Mouse (Mus musculus) fat pad, adult 2 months (tissue): Measurements from ENCODE around the gene Ston2.
A peak's percentile ranks its signal among the peaks of the same experiment; 100 is the strongest.
"Not testable (repeated sequence)": the region's sequence is repeated elsewhere in the genome, so short reads cannot be mapped to it uniquely, and the experiment has no call there.

Experiments
- DNase-seq: peaks from one replicate; pipeline ENCODE4 v3.0.0-alpha.2; 2011; ENCODE audit warnings: low read depth, low spot score; ENCODE audit errors: extremely low read depth

Ston2 gene

DNA sequence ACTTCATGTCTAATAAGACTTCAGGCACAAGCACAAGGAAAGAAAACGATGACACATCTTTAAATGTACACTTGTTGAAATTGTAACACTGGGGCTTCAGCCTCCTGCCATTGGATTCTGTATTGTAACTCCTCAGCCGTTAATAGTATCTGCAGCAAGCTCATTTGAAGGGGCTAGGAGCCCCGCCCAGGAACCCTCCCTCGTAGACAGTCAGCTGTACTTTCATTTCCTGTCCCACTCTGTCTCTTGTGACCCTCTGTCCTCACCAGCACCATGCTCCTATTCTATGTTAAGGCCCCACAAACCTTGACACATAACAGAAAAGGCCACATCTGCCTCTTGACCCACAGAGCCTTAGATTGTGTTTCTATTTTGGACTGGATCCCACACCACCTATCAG, 3.6 kb upstream of the Ston2 start:
- no peak for DNase-seq

DNA sequence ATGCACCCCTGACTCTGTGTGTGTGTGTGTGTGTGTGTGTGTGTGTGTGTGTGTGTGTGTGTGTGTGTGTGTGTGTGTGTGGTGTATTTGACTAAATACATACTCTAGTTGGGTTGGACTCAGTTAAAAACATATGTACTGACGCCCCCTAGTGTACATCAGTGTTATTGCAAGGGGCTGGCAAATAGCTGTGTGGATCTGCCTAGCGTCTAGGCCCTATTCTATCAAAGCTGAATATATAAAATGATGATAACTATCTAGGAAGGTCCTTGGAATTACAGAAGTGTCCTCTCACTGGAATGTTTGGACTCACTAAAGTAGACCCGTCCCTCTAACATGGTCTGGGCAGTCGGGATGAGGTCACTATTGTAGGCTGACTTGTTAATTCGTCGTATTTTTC, 1.6 kb upstream of the Ston2 start:
- DNase-seq: no peak

DNA sequence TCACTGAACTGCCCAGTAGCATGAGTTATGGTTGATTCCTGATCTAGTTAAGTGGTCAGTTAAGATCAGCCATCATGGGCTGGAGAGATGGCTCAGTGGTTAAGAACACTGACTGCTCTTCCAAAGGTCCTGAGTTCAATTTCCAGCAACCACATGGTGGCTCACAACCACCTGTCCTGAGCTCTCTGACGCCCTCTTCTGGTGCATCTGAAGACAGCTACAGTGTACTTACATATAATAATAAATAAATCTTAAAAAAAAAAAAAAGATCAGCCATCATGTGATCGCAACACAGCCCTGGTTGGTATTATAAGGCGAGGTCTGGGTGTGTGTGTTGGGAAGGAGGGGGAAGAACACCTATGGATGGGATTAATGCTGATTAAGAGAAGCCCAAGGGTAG, 259 bp upstream of the Ston2 start:
- DNase-seq: not testable (repeated sequence)

DNA sequence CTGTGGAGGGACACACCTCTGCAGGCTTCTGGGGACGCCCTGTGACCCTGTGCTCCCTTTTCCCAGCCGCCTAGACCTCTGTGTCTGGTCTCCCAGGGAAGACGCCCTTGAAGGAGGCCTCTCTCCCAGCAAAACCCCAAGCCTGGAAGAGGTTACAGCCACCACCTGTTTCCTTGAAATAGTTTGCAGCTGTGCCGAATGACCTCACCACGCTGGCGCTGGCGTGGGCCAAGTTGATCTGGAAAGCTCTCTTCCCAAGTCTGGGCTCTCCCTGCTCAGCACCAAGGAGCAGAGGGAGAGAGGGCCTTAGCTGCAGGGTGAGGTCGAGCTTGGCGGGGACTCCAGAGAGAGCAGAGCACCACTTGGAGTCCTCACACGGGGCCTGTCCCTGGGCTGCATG, 1.8 kb downstream of the Ston2 start:
- no peak for DNase-seq

DNA sequence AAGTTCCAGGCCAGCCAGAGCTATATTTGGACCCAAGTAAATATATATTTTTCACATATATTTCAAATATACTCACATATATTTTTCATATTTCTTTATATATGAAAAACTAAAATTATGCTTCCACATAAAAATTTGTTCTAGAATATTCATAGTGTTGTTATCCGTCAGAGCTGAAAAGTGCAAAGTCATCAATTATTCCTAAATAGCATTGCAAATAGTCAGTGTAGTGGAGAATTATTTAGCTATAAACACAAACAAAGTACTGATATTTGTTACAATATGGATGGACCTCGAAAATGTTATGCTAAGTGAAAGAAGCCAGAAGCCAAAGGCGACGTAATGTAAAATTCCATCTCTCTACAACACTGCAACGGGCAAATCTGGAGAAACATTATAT, 6.8 kb downstream of the Ston2 start:
- DNase-seq: no peak

DNA sequence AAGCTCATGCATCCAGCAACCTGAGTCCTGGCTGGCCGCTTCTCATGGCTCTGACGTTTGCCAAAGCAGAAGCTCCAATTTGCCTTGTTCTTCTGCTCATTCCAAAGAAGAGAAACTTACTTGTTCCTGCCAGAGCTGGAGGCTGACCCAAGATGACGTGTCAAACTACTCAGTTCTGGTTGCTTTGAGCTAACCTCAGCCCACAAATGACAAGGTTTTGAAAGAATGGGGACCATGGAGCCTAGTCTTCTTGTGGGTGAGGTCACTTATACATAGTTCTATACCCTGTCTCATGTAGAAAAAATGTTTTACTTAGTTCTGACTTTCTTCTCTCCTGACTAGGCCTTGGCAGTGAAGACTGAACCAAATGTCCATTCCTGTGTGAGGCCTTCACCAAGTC, 7.7 kb downstream of the Ston2 start:
- no peak for DNase-seq

DNA sequence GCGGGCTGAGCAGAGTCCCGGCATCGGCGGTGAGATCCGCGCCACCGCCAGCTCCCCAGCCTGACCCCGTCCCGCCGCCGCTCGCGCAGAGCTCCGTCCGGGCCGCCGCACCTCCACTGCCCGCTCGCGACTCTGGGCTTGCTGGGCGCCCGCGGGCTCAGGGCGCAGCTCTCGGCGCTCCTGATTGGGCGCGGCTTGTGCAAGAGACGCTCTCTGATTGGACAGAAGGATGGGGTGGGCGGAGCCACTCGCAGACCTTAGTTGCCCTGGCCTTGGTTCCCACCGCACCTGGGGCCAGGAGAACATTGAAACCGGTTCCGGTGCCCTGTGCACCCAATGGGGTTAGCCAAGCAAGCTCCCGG, 9.2 kb downstream of the Ston2 start:
- DNase-seq: no peak

DNA sequence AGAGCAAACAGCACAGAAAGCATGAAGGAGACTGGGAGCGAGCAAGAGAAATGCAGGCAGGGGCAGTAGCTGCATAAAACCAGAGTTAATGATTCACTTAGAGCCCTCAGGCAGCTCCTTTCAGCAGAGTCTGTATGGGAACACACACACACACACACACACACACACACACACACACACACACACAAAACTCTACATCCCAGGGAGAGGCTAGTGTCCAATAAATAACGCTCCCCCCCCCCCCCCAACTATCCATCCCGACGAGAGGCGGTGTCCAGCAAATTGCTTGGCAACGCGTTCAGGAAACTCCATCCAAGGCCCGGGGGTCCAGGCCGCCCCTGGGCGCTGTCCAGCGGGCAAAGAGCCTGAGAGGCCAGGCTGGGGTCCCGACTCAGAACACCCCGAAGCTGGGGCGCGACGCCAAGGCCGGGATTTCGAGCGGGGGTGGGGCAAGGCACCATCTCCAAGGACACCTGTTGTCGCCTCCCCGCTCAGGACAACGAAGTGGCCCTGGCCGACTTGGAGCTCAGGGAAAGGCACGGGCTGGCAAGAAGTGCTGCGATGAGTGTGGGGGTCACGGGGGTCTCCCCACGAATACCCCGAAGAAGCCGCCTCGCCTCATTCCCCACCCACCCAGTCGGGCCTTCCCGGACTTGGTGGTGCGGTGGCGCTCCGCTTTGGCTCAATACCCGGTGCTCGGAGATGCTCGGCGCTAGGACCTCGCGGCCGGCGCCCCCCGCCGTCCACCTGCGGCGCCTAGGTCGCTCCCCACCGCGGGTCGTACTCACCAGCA, 9.8 kb downstream of the Ston2 start:
- no peak for DNase-seq

DNA sequence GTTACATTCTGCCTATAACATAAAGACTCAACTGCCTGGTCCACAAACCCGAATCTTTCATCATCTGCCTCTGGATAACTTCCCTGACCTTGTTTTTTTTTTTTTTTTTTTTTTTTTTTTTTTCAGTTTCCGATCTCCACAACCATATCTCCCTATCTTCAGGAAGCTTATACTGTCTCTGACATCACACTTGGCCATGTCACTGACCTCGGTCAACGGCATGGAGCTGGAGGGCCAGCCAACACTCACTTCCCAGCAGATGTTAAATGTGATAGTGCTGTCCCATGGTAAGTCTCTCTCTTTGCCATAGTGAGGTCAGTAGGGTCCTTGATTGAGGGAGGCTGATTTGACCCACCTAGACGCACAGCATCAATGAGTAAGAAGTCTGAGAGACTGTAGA, 11.8 kb downstream of the Ston2 start:
- no peak for DNase-seq

DNA sequence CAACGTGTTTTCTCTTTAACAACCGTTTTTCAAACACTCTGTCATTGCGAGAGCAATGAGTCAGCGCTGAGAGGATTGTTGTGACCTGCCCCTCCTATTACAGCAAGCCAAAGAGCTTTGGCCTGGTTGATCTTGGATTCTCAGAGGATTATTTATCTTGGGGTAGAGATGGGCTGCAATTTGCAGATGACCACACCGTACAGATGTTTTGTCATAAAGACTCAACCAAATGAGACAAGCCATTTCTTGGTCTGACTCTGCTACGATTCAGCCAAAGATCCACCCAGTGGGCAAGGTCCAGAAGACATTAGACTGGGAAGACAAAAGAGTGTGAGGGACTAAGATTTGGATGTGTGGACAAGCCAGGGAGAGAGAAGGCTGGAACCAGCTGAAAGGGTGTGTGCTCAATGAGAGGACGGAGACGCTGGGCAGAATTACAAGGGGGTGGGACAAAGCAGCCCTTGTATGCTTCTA, 13.3 kb downstream of the Ston2 start:
- DNase-seq: peak; percentile 61

DNA sequence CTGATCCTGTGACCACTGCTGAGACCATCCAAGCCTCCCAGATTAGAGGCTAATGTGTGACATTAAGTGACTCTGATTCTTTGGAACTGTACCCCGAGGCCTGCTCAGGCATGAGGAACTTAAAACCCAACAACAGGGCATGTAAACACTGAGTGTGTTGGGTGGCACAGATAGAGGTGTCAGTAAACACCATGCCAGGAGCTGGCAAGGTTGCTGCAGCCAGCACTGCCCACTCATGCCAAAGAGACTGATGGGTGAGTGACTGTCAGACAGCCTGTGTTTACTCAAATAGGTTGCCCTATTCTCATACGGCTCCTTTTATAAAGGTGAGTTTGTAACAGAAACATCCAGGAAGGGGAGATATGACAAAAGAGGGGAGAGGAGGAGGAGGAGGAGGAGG, 19.3 kb downstream of the Ston2 start:
- no peak for DNase-seq

DNA sequence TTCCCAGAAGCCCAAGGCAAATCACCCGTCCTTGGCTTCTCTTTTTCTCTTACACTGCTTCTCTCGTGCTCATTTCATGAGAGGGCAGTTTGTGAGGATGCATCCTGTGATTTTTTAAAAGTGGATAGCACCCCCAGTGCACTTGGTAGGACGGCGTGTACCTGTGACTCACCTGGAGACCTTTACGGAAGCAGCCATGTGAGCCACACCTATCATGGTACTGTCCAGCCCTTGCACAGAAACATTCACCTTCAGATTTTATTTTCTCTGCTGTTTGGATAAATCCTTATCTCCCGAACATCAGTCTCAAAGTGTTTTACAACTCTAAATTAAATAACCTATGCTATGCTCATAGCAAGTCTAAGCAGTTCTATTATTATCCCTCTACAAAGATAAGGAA, 20.0 kb downstream of the Ston2 start:
- no peak for DNase-seq

DNA sequence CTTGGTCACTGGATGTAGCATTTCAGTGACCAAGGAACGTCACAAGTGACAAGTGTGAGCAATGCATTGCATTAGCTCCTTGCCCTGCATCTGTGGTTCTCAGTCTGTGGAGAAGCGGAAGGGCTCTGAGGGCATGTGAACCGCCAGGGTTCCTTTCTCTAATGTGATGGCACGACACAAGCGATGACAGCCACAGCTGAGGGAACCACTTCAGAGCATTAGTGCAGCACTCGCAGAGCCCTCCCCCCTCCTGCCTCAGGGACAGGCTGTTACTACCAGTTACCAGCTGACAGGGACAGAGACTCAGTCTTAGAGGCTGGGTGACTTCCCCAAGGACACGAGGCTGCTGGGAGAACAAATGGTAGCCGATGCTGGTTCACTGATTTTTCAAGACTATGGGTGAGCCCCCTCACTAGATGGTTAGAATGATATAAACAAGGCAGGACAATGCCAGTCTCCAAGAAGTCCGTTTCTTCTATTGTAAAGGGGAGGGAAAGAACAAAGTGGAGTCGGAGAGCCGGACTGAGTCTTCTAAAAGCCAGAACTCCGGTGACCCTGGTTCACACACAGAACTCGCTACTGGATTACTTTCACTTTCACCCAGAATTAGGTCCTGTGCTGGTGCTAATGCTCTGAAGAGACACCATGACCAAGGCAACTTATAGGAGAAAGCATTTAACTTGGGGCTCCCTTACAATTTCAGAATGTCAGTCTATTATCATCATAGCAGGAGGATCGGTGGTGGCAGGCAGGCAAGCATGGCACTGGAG, 21.7 kb downstream of the Ston2 start:
- no peak for DNase-seq

DNA sequence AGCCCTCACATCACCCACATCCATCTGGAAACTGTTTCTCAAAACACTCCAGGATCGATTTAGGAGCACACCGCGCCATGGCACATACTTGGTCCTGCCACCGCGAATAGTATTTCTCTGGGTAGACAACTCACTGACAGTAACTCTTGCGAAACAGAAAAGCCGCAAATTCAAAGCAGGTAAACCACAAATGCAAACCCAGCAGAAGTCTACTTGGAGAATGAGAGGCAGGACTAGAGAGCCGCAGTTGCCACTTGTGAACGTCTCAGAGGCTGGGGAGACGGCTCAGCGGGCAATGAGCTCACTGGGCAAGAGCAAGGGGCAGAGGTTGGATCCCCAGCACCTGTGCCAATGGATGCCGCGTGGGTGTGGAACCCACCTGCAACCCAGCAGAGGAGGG, 22.7 kb downstream of the Ston2 start:
- no peak for DNase-seq

DNA sequence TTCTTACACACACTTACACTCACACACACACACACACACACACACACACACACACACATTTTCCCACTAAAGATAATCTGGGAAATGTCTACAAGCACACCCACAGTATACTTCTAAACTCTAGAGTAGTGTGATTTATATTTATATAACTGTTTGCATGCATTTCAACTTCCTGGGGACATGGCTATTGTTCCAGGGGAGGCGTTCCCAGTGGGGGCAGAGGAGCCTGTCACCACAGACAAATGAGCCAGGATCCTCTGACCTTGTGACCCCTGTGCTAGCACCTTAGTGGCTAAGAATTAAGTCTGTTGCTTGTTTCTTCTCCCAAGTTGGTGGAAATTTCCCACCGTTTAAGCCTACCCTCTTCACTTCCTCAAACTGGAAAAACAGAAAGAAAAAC, 23.1 kb downstream of the Ston2 start:
- no peak for DNase-seq

DNA sequence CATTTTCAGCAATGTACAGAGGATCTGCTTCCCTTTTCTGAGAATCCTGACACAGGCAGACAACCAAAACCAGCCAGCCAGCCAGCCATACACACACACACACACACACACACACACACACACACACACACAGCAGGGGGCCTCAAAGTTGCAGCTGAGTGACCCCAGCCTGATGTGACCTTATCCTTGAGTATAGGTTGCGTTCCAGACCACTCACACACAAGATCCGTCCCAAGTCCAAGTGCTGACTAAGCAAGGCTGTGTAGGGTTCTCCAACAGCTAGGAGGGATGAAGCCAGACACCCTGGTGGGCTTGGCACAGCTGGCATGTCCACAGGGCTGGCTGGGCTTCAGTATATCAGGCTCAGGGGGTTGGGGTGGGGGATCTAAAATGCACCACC, 23.7 kb downstream of the Ston2 start:
- no peak for DNase-seq

DNA sequence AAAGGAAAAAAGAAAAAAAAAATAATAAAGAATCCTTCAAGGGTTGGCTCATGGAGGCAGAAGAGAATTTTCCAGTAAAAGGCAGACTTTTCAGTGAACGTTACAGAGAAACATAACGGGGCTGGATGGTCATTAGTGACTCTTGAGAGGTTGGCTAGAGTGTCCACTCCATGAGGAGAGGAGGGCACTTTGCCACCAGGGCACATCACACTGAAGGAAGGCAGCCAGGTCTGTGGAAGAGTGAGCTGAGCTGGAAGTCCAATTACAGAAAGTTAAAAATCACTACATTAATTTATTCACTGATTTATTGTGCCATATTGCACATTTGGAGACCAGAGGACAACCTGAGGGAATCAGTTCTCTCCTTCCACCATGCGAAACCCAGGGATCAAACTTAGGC, 28.4 kb downstream of the Ston2 start:
- no peak for DNase-seq

DNA sequence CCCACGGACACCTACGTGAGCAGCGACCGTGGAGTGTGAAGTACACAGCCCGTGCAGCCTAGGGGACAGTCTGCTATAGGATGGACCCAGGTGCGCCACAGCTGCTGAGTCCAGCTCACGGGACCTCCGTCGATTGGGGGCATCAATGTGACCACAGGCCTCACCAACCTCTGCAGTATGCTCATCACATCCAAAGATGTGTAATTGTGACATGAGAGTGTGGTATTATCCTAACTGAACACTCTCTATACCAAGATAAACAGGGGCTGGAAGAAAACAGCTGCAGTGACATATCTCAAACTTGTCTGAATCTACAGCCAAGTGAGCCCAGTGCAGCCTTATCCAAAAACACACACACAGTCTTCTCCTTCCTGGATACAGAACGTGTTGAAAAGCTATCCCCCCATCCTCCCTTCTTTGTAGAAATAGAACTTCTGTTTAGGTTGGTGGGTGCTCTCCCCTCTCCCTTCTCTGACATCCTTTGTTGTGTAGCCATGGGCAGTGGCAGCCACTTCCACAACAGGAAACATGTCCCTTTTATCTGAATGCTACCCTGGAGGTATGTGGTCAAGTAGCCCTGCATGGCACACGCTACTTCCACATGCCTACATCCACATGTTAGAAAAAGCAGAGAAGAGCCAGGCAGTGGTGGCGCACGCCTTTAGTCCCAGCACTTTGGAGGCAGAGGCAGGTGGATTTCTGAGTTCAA, 30.2 kb downstream of the Ston2 start:
- no peak for DNase-seq

DNA sequence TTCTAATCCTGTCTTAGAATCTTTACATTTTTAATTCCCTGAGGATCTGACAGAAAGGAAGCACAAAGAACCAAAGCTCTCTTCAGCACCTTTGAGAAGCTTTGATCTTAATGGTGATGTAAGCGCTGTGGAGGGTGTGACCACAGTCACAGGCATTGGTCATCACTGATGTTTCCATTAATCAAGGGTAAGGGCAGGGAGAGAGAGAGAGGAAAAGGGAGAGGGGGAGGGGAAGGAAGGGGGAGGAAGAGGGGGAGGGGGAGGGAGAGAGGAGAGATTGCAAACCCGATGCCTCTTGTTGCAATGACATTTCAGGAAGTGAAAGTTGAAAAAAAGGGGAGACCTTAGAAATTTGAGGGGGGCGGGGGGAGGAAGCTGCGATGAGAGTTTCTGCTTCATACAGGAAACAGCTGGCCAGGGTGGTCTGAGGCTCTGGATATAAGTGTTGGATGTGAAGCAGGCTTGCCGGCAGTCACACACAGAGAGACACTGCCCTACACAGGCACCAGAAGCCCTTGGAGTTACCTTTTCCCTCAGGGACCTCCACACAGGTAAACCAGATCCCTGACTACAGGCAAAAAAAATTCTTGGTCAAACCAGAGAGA, 31.5 kb downstream of the Ston2 start:
- no peak for DNase-seq

DNA sequence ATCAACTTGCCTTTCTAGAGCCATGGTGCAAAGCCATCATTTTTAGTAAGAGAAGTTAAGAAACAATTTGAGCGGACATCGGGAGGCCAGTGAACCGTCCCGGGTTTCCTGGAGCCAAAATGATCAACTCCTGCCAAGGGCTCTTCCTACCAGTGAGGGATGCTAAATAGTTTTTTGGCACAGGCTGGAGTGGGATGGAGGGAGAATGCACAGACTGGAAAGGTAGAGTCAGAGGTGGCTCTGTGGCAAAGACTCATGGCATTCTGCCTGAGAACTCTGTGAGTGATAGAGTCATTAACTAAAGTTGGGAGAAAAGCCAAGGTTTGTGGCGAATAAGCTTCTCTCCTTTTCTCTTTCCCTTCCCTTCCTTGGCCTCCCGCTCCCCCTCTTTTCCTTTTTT, 33.6 kb downstream of the Ston2 start:
- no peak for DNase-seq

DNA sequence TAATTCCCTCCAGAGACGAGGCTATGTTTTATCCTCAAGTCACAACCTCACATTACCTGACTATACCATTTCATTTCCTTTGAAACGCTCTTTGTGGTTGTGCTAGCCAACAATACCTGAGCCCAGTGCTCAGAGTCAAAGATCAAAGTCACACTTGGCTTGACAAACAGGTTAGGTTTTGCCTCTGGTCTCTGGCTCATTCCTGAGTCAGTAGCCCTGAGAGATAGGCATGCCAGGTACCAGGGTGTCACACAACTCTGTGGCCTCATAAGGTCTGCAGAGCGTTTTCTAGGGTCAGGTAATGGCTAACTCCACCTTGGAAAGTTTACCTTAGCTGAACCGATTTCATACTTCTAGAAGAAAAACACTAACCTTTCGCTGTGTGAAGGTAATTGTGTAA, 35.5 kb downstream of the Ston2 start:
- peak; percentile 51 for DNase-seq
